Mouse (Mus musculus): ENCODE data around the gene Chd6. TPM values are rescaled to one million over a fixed set of nuclear protein-coding genes. Genes with fewer than 3 reads are reported as not detected.

The Chd6 gene
- total and polyA plus RNA-seq, 3 experiments, result 12.2 to 66.8 (median 42.9) TPM

- no peak for DNase-seq
- no peaks in the 10 kb centered on the region for H3K4me1 ChIP-seq (ENCODE audit: control insufficient read depth, insufficient read depth, low read length)
- H3K27ac ChIP-seq, result no peak overlapping the region
- H3K27me3 ChIP-seq (ENCODE audit: control insufficient read depth, insufficient read depth, low read length), result no peaks in the 10 kb centered on the region
- H3K36me3 ChIP-seq (ENCODE audit: control insufficient read depth, insufficient read depth, low read length), result no peaks in the 10 kb centered on the region
- no peaks in the 10 kb centered on the region for H3K79me2 ChIP-seq (replicated peaks; ENCODE audit: control insufficient read depth, insufficient read depth, low read length)
- TF ChIP-seq EP300 (IDR thresholded peaks at IDR 0.05; ENCODE audit: insufficient read depth, low read depth, low read length) (no peak), POLR2A (IDR thresholded peaks at IDR 0.05; ENCODE audit: insufficient read depth, low read depth, low read length) (no peak)
- intact Hi-C loops (cut with DNase I), result no loop called here
- no peak overlapping the region for H3K9ac ChIP-seq (ENCODE audit: low read depth, low read length)
- 80% methylated on average over 7 of the region's 7 CpGs for WGBS
- no peak overlapping the region for H3K4me3 ChIP-seq
Measured at GRCm38 (mm10) chr2:160921285-160921684, 187.6 kb downstream of the Chd6 start.

- H3K4me1 ChIP-seq (ENCODE audit: control insufficient read depth, insufficient read depth, low read length), result no peaks in the 10 kb centered on the region
- TF ChIP-seq CTCF (IDR thresholded peaks at IDR 0.05), result no peak
- no peak for TF ChIP-seq EP300 (IDR thresholded peaks at IDR 0.05; ENCODE audit: insufficient read depth, low read depth, low read length)
- no peak for TF ChIP-seq POLR2A (IDR thresholded peaks at IDR 0.05; ENCODE audit: insufficient read depth, low read depth, low read length)
- no peaks in the 10 kb centered on the region for H3K36me3 ChIP-seq (ENCODE audit: control insufficient read depth, insufficient read depth, low read length)
- H3K27ac ChIP-seq, result no peak overlapping the region
- no peak for DNase-seq
- 91% methylated on average over 2 of the region's 2 CpGs for WGBS
- H3K79me2 ChIP-seq (replicated peaks; ENCODE audit: control insufficient read depth, insufficient read depth, low read length), result no peaks in the 10 kb centered on the region
- H3K9ac ChIP-seq (ENCODE audit: low read depth, low read length), result no peak overlapping the region
- H3K4me3 ChIP-seq, result no peak overlapping the region
- no peaks in the 10 kb centered on the region for H3K27me3 ChIP-seq (ENCODE audit: control insufficient read depth, insufficient read depth, low read length)
- intact Hi-C loops (cut with DNase I), result no loop called here
Measured at GRCm38 (mm10) chr2:160918930-160919215, 190.0 kb downstream of the Chd6 start.

DNA sequence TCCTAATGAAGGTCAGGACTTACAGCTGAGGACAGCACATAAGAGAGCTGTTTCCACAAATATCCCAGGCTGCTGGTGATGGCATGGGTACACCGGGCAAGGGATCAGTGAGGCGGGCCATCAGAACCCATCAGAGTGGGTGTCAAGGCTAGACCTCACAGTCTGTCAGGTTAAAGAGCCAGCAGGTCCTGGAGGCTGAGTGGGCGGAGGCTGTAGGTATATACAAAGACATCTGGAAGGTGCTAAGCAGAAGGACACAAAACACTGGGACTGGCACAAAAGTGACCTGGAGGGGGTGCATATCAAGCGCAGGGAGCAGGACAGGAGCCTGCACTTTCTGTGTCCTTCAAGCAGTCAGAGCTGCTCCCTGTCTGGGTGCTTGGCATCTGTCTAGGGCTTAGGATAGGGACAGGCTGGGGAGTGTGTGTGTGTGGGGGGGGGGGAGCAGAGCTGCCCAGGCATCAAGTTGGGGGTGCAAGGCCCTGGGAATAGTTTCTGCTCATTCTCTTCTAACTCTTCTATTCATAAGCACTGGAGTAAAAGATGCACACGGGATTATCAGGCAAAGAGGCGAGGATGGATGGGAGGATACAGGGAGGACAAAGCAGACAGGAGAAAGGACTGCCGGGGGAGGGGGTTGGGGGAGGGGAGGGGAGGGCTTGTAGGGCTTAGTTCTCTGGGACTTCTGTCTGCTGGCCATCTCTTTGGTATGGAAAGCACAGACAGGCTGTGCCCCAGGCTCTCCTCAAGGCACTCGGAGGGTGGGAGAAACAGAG is 190.5 kb downstream of the Chd6 start:
- intact Hi-C loops (cut with DNase I), result no loop called here
- H3K27me3 ChIP-seq (ENCODE audit: control insufficient read depth, insufficient read depth, low read length), result no peaks in the 10 kb centered on the region
- H3K4me3 ChIP-seq, result no peak overlapping the region
- no peaks in the 10 kb centered on the region for H3K79me2 ChIP-seq (replicated peaks; ENCODE audit: control insufficient read depth, insufficient read depth, low read length)
- WGBS, result 77% methylated on average over 8 of the region's 8 CpGs
- no peaks in the 10 kb centered on the region for H3K36me3 ChIP-seq (ENCODE audit: control insufficient read depth, insufficient read depth, low read length)
- H3K9ac ChIP-seq (ENCODE audit: low read depth, low read length), result no peak overlapping the region
- DNase-seq, result no peak
- no peaks in the 10 kb centered on the region for H3K4me1 ChIP-seq (ENCODE audit: control insufficient read depth, insufficient read depth, low read length)
- no peak overlapping the region for H3K27ac ChIP-seq
- TF ChIP-seq EP300 (IDR thresholded peaks at IDR 0.05; ENCODE audit: insufficient read depth, low read depth, low read length) (no peak), CTCF (IDR thresholded peaks at IDR 0.05) (no peak), POLR2A (IDR thresholded peaks at IDR 0.05; ENCODE audit: insufficient read depth, low read depth, low read length) (no peak)

DNA sequence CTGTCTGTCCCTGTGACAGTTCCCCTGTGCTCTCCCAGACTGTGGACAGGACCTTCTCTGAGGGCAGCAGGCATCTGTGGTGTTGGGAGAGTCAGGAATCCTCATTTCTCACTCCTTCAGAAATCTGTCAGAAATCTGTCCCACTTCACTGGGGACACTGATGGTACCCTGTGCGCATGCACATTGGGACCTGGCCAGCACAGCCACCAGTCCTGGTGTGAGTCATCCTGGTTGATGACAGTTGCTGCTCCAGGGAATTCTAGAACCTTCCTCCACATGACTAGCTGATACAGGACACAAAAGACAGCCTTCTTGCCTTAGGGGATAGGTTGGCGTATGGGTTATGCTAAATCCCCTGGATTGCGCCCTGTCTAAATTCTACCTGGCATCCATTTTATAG is 191.6 kb downstream of the Chd6 start:
- TF ChIP-seq EP300 (IDR thresholded peaks at IDR 0.05; ENCODE audit: insufficient read depth, low read depth, low read length) (no peak), POLR2A (IDR thresholded peaks at IDR 0.05; ENCODE audit: insufficient read depth, low read depth, low read length) (no peak), CTCF (IDR thresholded peaks at IDR 0.05) (no peak)
- H3K4me3 ChIP-seq, result no peak overlapping the region
- H3K27me3 ChIP-seq (ENCODE audit: control insufficient read depth, insufficient read depth, low read length), result no peaks in the 10 kb centered on the region
- WGBS, result 71% methylated on average over 3 of the region's 3 CpGs
- H3K9ac ChIP-seq (ENCODE audit: low read depth, low read length), result no peak overlapping the region
- intact Hi-C loops (cut with DNase I), result no loop called here
- no peaks in the 10 kb centered on the region for H3K4me1 ChIP-seq (ENCODE audit: control insufficient read depth, insufficient read depth, low read length)
- DNase-seq, result no peak
- no peaks in the 10 kb centered on the region for H3K36me3 ChIP-seq (ENCODE audit: control insufficient read depth, insufficient read depth, low read length)
- no peaks in the 10 kb centered on the region for H3K79me2 ChIP-seq (replicated peaks; ENCODE audit: control insufficient read depth, insufficient read depth, low read length)
- H3K27ac ChIP-seq, result no peak overlapping the region

GRCm38 (mm10) chr2:160916714-160917113 is 192.2 kb downstream of the Chd6 start:
- H3K27ac ChIP-seq, result no peak overlapping the region
- no peak overlapping the region for H3K4me3 ChIP-seq
- no peaks in the 10 kb centered on the region for H3K4me1 ChIP-seq (ENCODE audit: control insufficient read depth, insufficient read depth, low read length)
- H3K9ac ChIP-seq (ENCODE audit: low read depth, low read length), result no peak overlapping the region
- H3K36me3 ChIP-seq (ENCODE audit: control insufficient read depth, insufficient read depth, low read length), result no peaks in the 10 kb centered on the region
- DNase-seq, result no peak
- H3K27me3 ChIP-seq (ENCODE audit: control insufficient read depth, insufficient read depth, low read length), result peaks cover 3% of the 10 kb centered on the region
- TF ChIP-seq POLR2A (IDR thresholded peaks at IDR 0.05; ENCODE audit: insufficient read depth, low read depth, low read length) (no peak), EP300 (IDR thresholded peaks at IDR 0.05; ENCODE audit: insufficient read depth, low read depth, low read length) (no peak), CTCF (IDR thresholded peaks at IDR 0.05) (no peak)
- 86% methylated on average over 8 of the region's 8 CpGs for WGBS
- no peaks in the 10 kb centered on the region for H3K79me2 ChIP-seq (replicated peaks; ENCODE audit: control insufficient read depth, insufficient read depth, low read length)
- intact Hi-C loops (cut with DNase I), result no loop called here

- 47% methylated on average over 13 of the region's 13 CpGs for WGBS
- Histone ChIP-seq H3K4me3 (no peak overlapping the region), H3K9ac (ENCODE audit: low read depth, low read length) (no peak overlapping the region), H3K36me3 (ENCODE audit: control insufficient read depth, insufficient read depth, low read length) (no peaks in the 10 kb centered on the region), H3K27ac (no peak overlapping the region), H3K79me2 (replicated peaks; ENCODE audit: control insufficient read depth, insufficient read depth, low read length) (no peaks in the 10 kb centered on the region), H3K4me1 (ENCODE audit: control insufficient read depth, insufficient read depth, low read length) (no peaks in the 10 kb centered on the region), H3K27me3 (ENCODE audit: control insufficient read depth, insufficient read depth, low read length) (peaks cover 8% of the 10 kb centered on the region)
- no peak for DNase-seq
- TF ChIP-seq EP300 (IDR thresholded peaks at IDR 0.05; ENCODE audit: insufficient read depth, low read depth, low read length) (no peak), POLR2A (IDR thresholded peaks at IDR 0.05; ENCODE audit: insufficient read depth, low read depth, low read length) (no peak), CTCF (IDR thresholded peaks at IDR 0.05) (no peak)
- intact Hi-C loops (cut with DNase I), result no loop called here
Measured at GRCm38 (mm10) chr2:160915821-160916610, 192.9 kb downstream of the Chd6 start.

Data from heart, adult 2 months (tissue).